Mouse (Mus musculus): Measurements from ENCODE around the gene Thsd7a.

- TF ChIP-seq CTCF (IDR thresholded peaks at IDR 0.05; ENCODE audit: borderline replicate concordance, insufficient read depth, low read length) (no peak), POLR2A (IDR thresholded peaks at IDR 0.05; ENCODE audit: low read depth, low read length) (no peak)
Observed at GRCm38 (mm10) chr6:12458841-12459240, 290.4 kb downstream of the Thsd7a start.
